Mouse (Mus musculus): ENCODE measurements at regions not wholly inside any gene's neighbourhood (a gene's known extent, or its start where the extent isn't known, plus 50 kb on each side); places are given as distances from the start of the nearest gene placed in this dataset.

DNA sequence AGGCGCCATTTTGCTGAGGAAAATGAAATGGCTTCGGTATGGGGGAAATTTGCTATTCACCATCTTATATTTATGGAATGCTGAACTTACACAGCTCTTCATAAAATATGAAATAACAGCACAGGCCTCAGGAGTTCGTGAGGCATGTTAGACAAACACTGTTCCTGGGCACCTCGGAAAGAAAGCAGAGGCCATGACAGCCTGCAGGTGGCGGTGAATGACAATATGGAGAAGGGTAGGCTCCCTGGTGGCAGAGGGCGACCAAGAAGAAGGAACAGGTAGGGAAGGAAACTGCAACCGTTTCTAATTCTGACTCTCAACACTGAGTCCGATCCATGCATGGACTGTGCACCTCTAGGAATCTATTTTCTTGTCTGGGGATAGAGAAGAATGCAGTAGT is 553.6 kb upstream of the Tmpo start:
- no peak for DNase-seq

- no peak for DNase-seq
Observed at GRCm38 (mm10) chr10:91732007-91732589, 551.0 kb upstream of the Tmpo start.

GRCm38 (mm10) chr10:91730062-91730461 is 548.9 kb upstream of the Tmpo start:
- DNase-seq: no peak

DNA sequence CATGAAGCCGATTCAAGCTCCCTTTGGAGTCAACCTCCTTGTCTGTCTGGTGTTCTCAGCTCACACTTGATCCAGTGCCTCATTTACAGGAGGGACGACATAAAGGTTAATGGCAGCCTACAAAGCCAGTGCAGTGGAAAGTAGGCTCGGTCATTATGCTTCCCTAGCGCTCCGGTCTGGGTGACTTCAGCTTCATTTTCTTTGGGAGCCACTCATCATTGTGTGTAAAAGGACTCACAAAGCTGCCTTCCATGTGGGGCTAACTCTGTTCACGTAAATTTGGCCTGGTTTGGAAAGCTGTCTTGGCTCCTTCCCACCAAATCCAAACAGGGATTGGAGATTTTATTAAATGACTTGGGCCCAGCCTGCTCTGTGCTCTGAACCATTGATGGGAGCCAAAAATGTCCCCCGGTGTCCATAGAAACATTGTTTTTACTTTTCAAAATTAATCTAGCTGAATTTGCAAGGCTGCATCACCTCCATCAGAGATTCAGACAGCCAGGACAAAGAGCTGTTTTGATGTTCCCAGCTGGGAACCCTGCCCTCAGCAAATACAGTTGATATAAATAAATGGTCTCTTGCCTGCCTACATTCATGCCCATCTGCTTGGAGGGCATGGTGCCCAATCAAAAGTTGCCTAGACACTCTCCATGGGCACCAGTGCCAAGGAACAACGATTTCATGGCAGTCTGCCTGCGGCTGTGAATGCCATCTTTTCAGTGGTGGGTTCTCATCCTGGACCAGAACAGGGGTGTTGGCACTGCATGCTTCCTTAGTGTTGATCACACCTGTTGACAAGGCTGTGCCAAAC is 538.7 kb upstream of the Tmpo start:
- no peak for DNase-seq

DNA sequence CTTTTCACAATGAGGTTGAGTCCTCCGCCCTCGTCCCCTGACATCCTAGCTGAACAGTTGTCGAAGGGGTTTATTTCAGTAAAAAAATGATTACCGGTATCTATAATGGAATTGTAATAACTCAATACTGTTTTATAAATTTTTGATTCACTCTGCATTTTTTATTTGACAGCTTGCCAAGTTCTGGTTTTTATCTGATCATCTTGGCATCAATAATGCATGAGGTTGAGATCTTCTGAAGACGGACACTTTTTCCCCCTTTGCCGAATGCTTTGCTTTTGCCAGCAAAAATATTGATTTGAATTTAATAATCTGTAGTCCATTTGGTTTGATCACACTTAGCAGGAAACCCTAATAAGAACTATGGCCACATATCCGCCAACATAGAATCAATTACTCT is 535.5 kb upstream of the Tmpo start:
- no peak for DNase-seq

DNA sequence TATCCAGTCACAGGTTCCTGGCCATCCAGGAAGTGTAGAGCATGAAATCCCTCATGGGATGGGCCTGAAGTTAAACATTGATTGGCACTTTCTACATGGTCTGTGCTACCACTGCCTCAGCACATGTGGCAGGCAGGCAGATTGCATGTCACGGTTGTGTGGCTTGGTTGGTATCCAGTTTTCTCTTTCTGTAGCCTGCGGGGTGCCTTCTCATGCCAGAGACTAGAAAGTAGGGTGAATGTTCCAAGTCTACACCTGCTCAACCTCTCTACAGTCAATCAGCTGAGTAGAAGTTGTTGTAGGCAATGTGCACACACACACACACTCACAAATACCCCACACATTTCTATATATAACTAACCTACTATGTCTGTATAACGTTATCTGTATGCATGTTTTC is 533.5 kb upstream of the Tmpo start:
- no peak for DNase-seq

GRCm38 (mm10) chr10:91713529-91713928 is 532.4 kb upstream of the Tmpo start:
- no peak for DNase-seq

- no peak for DNase-seq
Observed at GRCm38 (mm10) chr10:91706816-91707215, 525.7 kb upstream of the Tmpo start.

DNA sequence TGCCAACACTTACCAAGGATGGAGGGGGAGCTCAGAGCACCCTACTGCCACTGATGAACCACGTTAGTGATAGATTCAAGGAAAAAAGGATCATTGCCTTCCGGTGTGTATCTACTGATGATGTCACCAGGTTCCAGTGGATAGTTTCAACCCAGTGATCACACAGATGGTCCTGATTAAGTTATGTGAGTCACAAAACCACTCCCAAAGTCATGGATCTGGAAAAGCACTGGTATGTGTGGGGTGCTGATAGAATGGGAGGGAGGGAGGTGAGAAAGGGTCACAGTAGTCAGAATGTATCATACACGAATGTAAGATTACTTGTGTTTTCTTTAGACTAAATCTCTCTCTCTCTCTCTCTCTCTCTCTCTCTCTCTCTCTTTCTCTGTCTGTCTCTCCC is 523.6 kb upstream of the Tmpo start:
- no peak for DNase-seq

DNA sequence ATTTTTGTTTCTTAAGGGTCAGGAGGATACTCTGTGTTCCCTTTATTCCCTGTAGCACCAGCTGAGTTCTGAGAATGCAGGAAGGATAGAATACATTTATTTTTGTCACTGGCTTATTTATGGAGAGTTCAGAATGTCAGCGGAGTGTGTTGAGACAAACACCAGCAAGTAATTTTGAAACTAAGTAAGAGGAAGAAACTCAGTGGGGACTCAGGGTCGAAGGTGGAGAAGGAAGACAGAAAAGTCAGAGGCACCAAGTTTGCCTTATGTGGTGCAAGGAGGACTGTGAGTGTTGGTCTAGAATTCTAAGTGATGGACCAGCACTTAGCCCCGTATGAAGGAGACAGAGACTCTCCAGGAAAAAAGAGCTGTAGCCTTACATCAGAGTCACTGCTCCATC is 520.7 kb upstream of the Tmpo start:
- no peak for DNase-seq

GRCm38 (mm10) chr10:91686082-91686618 is 505.0 kb upstream of the Tmpo start:
- DNase-seq: no peak

DNA sequence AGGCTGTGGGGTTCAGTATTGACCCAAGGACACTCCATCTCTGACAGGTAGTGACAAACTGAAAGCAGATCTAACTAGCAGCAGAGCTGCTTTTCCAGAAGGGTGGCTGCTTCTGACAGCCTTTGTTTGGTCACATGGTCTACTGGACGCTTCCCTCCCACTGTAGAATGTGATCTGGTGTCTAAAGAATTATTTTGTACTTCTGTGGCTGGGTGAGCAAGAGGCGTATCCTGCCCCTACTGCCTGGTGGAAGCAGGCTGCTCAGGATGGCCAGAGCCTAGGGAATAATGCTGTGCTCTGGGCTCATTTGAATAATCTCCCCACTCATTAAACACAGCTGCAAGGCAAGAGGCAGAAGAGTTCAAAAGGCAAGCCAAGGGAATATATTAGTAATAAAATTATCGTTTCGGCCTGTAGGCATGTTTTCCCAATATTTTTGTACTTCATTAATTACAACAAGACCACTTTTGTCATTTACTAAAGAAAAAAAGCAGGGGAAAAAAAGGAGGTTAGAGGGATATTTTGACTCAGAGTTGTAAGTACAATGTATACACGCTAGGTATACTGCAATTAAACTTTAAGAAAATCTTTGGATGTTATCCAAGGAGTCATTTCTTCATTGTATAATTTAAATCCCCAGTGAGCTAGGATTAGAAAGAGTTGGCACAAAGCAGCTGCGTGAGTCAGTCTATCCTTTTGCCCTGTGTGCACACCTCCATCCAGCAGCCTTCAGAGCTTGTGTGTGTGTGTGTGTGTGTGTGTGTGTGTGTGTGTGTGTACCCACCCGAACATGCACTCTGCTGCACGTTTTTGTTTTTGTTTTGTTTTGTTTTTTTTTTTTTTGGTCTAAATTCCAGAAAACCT is 504.3 kb upstream of the Tmpo start:
- no peak for DNase-seq

GRCm38 (mm10) chr10:91679641-91680040 is 498.5 kb upstream of the Tmpo start:
- no peak for DNase-seq

DNA sequence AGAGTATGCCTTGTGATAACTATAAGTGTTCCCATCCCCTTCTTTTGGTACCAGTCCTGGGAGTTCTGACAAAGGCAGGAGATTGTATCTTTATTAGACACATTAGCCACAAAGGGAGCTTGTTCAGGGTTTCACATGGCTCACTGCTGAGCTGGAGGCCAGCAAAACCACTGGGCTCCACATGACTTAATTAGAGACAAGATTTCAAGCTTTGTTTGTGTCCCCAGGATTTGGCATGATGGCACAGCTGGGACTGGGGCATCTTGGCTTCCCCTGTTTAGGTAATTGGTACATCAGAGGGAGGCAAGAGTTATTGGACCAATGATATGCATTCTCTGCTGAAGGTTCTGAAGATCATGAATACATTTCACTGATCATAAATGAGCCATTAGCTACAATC is 456.8 kb upstream of the Tmpo start:
- no peak for DNase-seq

- DNase-seq: no peak
Observed at GRCm38 (mm10) chr10:91628672-91629071, 447.6 kb upstream of the Tmpo start.

DNA sequence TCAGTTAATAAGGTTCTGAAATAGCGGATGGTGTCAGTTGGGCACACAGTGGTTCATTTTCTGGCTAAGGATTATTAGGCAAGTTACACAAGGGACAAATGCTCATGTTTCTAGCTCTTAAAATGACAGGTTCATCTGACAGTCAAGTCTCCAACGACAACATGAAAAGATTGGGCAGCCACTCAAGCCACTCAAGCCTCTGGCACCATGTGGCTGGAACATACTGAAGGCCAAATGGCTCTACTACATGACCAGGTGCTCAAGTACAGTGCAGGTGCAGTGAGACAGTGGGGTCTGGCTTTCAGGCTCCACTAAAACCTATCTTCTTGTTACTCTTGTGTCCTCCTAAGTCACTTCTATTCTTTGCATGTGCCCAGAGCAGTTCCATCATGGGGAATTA is 441.2 kb upstream of the Tmpo start:
- no peak for DNase-seq

DNA sequence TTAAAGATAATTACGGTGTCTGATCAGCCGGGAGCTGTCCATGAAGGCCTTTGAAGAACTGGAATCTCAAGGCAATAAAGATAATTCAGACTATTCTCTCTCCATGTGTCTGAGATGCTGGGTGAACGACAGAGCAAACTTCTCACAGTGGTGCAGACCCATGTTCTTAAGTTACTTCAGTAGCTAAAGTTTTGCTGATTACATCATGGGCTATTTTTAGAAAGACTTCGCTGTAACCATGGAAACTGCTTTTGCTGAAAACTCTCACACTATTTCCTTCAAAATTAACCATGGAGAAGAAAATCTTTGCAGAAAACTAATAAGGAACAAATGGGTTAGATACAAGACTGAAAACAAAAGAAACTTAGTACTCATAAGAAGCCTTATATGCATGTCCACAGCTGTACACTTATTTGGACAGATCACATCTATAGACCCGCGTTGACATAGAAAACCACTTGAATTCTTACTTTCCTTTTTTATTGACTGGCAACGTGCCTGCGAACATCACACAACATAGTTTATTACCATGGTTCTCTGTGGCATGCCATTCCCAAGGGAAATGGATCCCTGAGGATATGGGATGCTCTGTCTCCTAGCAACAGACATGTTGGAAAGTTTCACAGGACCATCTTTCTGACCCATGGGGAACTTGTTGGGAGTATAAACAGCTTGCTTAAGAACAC is 432.8 kb upstream of the Tmpo start:
- no peak for DNase-seq

- no peak for DNase-seq
Observed at GRCm38 (mm10) chr10:91612052-91612451, 430.9 kb upstream of the Tmpo start.

DNA sequence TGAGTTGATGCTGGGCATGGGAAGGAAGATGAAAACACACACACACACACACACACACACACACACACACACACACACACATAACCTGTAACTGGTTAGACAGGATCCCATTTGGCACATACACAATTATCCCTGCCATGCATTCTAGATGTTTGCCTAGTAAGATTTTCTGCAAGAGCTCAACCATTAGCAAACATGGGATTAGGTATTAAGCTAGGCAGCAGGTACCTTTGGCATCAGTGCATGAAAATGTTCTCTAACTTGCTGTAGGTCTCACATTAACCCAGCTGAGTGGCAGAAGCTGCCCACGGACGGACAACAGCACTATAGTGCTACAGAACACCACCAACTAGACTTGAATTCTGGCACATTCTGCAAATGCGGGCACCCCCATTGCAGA is 413.8 kb upstream of the Tmpo start:
- no peak for DNase-seq

DNA sequence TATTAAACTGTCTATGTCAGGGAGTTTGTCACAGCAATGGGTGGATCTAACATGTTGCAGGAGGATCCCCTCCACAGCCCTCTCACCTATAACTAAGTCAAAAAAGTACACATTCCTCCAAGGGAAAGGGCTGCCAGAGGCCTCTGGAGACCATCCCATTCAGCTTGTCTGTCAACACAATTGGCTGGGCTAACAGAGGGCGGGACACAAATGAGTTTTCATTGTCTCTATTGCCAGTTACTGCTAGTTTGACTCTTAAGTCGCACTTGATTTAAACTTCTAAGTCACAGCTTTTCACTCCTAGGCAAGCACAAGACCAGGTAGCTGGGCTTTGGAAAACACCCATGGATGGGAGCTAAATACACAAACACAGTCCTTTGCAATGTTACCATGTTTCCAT is 412.3 kb upstream of the Tmpo start:
- no peak for DNase-seq

GRCm38 (mm10) chr10:91591845-91592244 is 410.7 kb upstream of the Tmpo start:
- no peak for DNase-seq

GRCm38 (mm10) chr10:91591398-91591811 is 410.3 kb upstream of the Tmpo start:
- no peak for DNase-seq

DNA sequence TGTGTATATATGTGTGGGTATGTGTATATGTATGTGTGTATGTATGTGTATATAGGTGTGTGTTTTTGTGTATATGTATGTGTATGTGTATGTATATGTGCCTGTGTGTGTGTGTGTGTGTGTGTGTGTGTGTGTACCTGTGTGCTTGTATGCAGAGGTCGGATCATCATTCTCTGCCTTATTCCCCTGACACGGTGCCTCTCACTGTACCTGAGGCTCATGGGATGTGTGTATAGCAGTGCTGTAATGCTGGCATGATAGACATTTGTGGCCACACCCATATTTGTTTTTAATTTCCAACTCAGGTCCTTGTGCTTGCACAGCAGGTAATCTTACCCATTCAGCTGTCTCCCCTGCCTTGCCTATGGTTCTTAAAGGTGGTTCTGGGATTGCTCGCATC is 402.1 kb upstream of the Tmpo start:
- no peak for DNase-seq

Measured in spleen, adult 18-20 months (tissue).